Mouse (Mus musculus) forebrain, embryonic 16.5 days (tissue): ENCODE measurements around the gene Gm3115. TPM values are rescaled to one million over a fixed set of nuclear protein-coding genes. Genes with fewer than 3 reads are reported as not detected.
"Not testable (repeated sequence)": the region's sequence is repeated elsewhere in the genome, so short reads cannot be mapped to it uniquely, and the experiment has no call there.

Experiments
- ATAC-seq: fragments of 200-750 bp; cut with Nextera tagmentation; 2 replicates; pipeline ENCODE4 v1.8.0; 2017; ENCODE audit warnings: mild to moderate bottlenecking, moderate library complexity
- H3K27ac ChIP-seq: fragments of 300-500 bp; sonication (generic); 2 replicates; pipeline ENCODE4 v1.5.1; 2014; ENCODE audit warnings: low read length, control low read depth
- H3K27me3 ChIP-seq: fragments of 300-500 bp; sonication (generic); replicated peaks from 2 replicates; pipeline ENCODE4 v1.6.1; 2014; ENCODE audit warnings: low read length; ENCODE audit not compliant: control insufficient read depth, insufficient read depth
- H3K36me3 ChIP-seq: fragments of 300-500 bp; sonication (generic); 2 replicates; pipeline ENCODE4 v1.6.1; 2014; ENCODE audit not compliant: control insufficient read depth, insufficient read depth
- H3K4me1 ChIP-seq: fragments of 300-500 bp; sonication (generic); replicated peaks from 2 replicates; pipeline ENCODE4 v1.6.1; 2014; ENCODE audit warnings: low read length; ENCODE audit not compliant: control insufficient read depth, insufficient read depth
- H3K4me2 ChIP-seq: fragments of 300-500 bp; sonication (generic); 2 replicates; pipeline ENCODE4 v1.6.1; 2014; ENCODE audit warnings: mild to moderate bottlenecking, low read length, control low read depth
- H3K4me3 ChIP-seq: fragments of 300-500 bp; sonication (generic); replicated peaks from 2 replicates; pipeline ENCODE4 v1.5.1; 2014; ENCODE audit warnings: mild to moderate bottlenecking, low read length, control low read depth
- H3K9ac ChIP-seq: fragments of 300-500 bp; sonication (generic); replicated peaks from 2 replicates; pipeline ENCODE4 v1.6.1; 2014; ENCODE audit warnings: low read depth, low read length, control low read depth
- H3K9me3 ChIP-seq: fragments of 300-500 bp; sonication (generic); 2 replicates; pipeline ENCODE4 v1.6.1; 2016; ENCODE audit warnings: low read length; ENCODE audit not compliant: control insufficient read depth
- WGBS: fragments of 180-500 bp; shearing (Covaris S2); extraction: QIAGEN DNeasy Blood & Tissue Kit; methylation state at CpG from one replicate; pipeline ENCODE4 v1.1.7; 2014; 5-methylcytosine and 5-hydroxymethylcytosine counted together
- polyA plus RNA-seq: library from polyadenylated mRNA; unstranded; fragments of >200 nt; fragmentation: Nextera tagmentation; extraction: Ambion mirVana; gene quantifications from 2 replicates; pipeline ENCODE4 v1.2.1, GENCODE M21; 2015

The Gm3115 gene
- not detected in 2 replicates for polyA plus RNA-seq

DNA sequence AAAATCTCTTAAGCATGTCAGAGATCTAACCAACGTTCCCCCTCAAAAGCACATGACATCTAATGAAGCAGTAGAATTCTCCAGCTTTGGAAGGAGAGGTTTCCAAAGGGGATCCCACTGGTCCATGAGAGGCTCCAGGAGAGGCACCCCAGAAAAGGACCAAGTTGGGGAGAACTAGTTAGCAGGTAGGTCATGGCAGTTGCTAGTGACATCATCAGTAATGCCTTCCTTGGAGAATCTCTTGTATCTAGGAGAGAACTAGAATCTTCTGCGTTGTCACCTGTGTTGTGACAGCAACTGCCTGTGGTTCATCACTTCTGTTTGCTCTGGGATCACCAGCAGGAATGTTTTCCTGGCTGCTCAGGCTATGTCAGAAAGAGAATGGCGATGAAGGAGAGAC lies at the start of gene Gm3115:
Gene Gm3115 (plus strand): TSS at position 301 of the 400 bp plus-strand sequence.
- not testable (repeated sequence) for H3K4me1 ChIP-seq, H3K9me3 ChIP-seq, H3K27me3 ChIP-seq, H3K4me3 ChIP-seq, ATAC-seq, H3K36me3 ChIP-seq, H3K27ac ChIP-seq, H3K9ac ChIP-seq, H3K4me2 ChIP-seq
- WGBS, result 54% methylated on average over 3 of the region's 3 CpGs

DNA sequence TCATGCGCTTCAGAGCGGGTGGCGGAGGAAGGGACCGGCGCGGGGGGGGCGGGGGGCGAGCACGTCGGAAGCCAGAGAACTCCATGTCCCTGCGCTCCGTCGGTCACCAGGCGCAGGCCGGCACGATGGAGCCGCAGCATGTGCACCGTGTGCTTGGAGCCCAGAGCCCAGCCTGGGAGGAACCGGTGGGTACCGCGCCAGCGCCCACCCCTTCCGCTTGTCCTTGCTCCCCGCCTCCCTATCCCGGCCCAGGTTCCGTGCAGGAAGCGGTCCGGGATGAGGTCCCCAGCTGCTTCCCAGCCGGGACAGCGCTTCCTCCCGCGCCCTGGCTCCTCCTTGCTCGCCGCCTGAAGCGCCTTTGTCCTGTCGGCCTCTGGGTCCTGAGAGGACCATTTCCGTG lies 26.5 kb downstream of the Gm3115 start, which contains the start of gene Gm8108:
Gene Gm8108 (plus strand): TSS at position 101 of the 400 bp plus-strand sequence.
- H3K36me3 ChIP-seq, H3K9me3 ChIP-seq, H3K4me1 ChIP-seq, H3K27ac ChIP-seq, H3K27me3 ChIP-seq, ATAC-seq: not testable (repeated sequence)
- 2% methylated on average over 20 of the region's 37 CpGs for WGBS
- Histone ChIP-seq H3K4me3 (peak within 1 kb of the TSS; percentile 49), H3K9ac (peak within 1 kb of the TSS; percentile 53), H3K4me2 (peak within 1 kb of the TSS; percentile 51)

DNA sequence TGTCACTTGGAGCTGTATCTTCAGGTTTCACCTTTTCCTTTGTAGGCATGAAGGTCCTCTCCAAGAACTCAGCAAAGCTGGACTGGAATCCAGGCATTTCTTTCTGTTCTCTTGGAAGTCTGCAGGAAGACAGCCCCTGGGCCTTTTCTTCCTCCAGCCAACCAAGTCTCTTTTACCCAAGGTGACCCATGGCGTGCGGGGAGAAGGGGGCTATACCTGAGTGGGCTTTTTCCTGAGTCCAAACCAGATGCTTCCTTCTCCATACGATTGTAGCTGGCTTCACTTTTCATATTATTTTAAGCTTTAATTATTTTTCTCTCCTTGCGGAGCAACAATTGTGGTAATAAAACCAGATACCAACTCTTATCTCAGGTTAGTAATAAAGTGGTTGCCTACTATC lies 57.7 kb downstream of the Gm3115 start:
- H3K27ac ChIP-seq, ATAC-seq, H3K4me1 ChIP-seq, H3K27me3 ChIP-seq, H3K9ac ChIP-seq, H3K4me3 ChIP-seq, H3K4me2 ChIP-seq, H3K9me3 ChIP-seq, H3K36me3 ChIP-seq: not testable (repeated sequence)
- WGBS, result 92% methylated on average over 4 of the region's 4 CpGs

Other genes with a start within 250 kb of the Gm3115 start
- 0.57 TPM in 1 of 2 replicates, not detected in the other for gene Gm3033, start 237.9 kb upstream of the Gm3115 start, polyA plus RNA-seq
- gene Gm2916, start 199.9 kb upstream of the Gm3115 start, polyA plus RNA-seq, result not detected in 2 replicates
- not detected in 2 replicates for gene Gm3029, start 152.4 kb upstream of the Gm3115 start, polyA plus RNA-seq
- gene Gm3095, start 120.6 kb upstream of the Gm3115 start, polyA plus RNA-seq, result 0.70 and 2.0 TPM in 2 replicates
- gene Gm3099, start 85.7 kb upstream of the Gm3115 start, polyA plus RNA-seq, result not detected in 2 replicates
- gene Gm5796, start 60.2 kb upstream of the Gm3115 start, polyA plus RNA-seq, result 4.4 and 5.1 TPM in 2 replicates
- gene Gm8108, start 26.4 kb downstream of the Gm3115 start, polyA plus RNA-seq, result 2.8 and 3.8 TPM in 2 replicates
- gene Gm3127, start 80.9 kb downstream of the Gm3115 start, polyA plus RNA-seq, result not detected in 2 replicates
- gene Gm2974, start 98.5 kb downstream of the Gm3115 start, polyA plus RNA-seq, result 6.8 and 9.7 TPM in 2 replicates
- gene Gm3138, start 165.5 kb downstream of the Gm3115 start, polyA plus RNA-seq, result not detected in 2 replicates
- not detected in 2 replicates for gene Gm3149, start 233.2 kb downstream of the Gm3115 start, polyA plus RNA-seq